Mouse (Mus musculus) embryonic stem cell, embryonic (primary cell): Measurements from ENCODE around the gene Mrgprg.

Experiments used
- CTCF ChIA-PET, 4 experiments: fragments of 300-600 bp in 2 of 4; fragments of 350-600 bp in 2 of 4; sonication (Branson Sonifier 250); formaldehyde crosslinking; loops; one replicate each; lab custom pipeline; 2022; ENCODE audit warnings: inconsistent platforms in 2 of 4; lab: Charles Lee
- POLR2A ChIA-PET, 4 experiments: fragments of 300-600 bp in 2 of 4; fragments of 350-600 bp in 2 of 4; sonication (Branson Sonifier 250); formaldehyde crosslinking; loops; one replicate each; lab custom pipeline; 2022; ENCODE audit warnings: antibody characterized with exemption in 4 of 4, inconsistent platforms in 1 of 4; lab: Charles Lee

Mrgprg gene

DNA sequence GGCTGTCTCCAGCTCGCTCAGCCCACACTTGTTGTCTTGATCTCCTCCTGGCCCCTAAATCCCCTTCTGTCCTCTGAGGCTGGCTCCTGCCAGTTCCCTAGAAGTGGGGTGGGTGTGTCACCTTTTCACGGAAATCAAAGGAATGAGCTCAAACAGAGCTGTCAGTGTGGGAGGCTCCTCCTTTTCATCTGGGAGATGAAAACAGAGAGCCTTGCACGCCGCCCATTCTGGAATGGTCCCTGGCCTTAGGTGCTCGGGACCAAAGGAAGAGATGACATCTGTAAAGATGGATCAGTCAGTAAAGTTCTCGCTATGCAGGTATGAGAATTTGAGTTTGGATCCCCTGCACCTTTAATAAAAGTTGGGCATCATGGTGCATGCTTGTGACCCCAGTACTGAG lies at the start of gene Mrgprg:
Gene Mrgprg, minus strand, starts transcription at position 101 of the 400 bp plus-strand sequence.
- CTCF ChIA-PET, result interaction anchor here (0.7 to 2.6 kb wide), 7 partner anchors 9 to 71 kb away, joined by 3 to 13 read pairs (median 5); no protein-coding TSS in a partner anchor
- POLR2A ChIA-PET, result interaction anchor here in 1 of 4 experiments (1.0 kb wide), 1 partner anchor 18 kb away, joined by 3 read pairs; the partner anchor contains the start of gene Mrgpre

DNA sequence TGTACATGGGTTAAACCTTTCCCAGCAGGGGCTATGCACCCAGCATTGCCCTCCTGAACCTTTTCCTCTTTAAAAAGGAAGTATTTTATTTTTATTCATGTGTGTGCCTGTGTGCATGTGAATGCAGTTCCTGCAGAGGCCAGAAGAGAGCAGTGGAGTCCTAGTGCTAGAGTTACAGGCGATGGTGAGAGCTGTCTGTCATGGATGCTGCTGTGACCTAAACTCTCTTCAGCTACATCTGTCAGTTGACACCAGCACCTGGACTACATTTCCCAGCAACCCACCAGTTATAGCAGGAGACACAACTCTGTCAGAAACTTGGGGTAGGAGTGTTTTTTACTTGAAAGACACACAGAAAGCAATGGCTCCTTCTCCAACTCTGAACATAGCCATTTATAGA lies 42.1 kb upstream of the Mrgprg start:
- POLR2A ChIA-PET, result interaction anchor here in 2 of 4 experiments (0.8 to 1.6 kb wide), 3 partner anchors 14 to 209 kb away, joined by 3 to 6 read pairs (median 3); partner anchors contain the start of genes Cars (in 1 of the 2), Dhcr7 (in 1 of the 2) and Nadsyn1 (in 1 of the 2)

DNA sequence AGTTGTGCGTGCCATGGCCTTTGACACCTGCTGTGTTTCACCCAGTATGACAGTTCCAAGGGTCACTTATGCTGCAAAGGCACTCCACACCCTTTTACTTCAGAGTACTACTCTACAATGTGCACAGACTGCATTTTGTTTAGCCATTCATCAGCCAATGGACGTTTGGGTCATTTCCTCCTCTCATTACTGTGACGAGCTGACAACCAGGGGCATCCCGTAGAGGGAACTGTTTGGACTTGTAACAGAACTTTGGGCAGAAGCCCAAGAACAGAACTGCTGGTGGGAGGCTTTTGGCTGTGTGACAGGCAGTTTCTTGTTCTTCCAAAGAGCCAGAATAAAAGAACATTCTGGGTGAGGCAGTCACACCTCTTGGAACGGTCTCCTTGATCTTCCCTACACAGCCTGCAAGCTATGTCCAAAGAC lies 38.4 kb upstream of the Mrgprg start:
- POLR2A ChIA-PET, result interaction anchor here in 2 of 4 experiments (1.1 to 1.5 kb wide), 2 partner anchors 9 to 17 kb away, joined by 3 read pairs; partner anchors contain the start of gene Nadsyn1 (in 1 of the 2)
- CTCF ChIA-PET, result interaction anchor here in 2 of 4 experiments (1.0 to 1.1 kb wide), 2 partner anchors 102 to 274 kb away, joined by 3 read pairs; no protein-coding TSS in a partner anchor

More for the DNA sequence above, 42.1 kb upstream of the Mrgprg start:
- CTCF ChIA-PET, result interaction anchor here (0.6 to 3.2 kb wide), 26 partner anchors 9 to 399 kb away, joined by 3 to 39 read pairs (median 4); no protein-coding TSS in a partner anchor

GRCm38 (mm10) chr7:143801195-143802065 lies 34.6 kb upstream of the Mrgprg start:
- CTCF ChIA-PET, result no interaction called here
- POLR2A ChIA-PET, result no interaction called here

DNA sequence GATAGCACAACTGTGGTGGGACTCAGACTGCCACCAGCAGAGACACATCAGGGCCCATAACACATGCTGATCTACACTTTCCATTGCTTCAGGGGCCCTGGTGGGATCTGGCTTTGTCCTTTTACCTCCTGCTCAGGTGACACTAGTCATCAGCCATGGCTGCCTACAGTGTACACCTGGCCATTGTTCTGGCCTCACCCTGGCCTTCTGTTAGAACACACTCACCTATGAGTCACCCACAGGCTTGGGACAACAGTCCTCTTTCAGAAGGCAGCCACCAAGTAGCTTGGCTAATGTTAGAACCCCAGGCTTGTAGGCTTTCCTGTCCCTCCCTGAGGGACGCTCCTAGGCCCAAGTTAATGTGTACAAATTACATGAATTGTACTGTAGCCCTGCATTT lies 34.0 kb upstream of the Mrgprg start:
- ChIA-PET CTCF (interaction anchor here in 1 of 4 experiments (1.0 to 1.2 kb wide), 2 partner anchors 16 to 37 kb away, joined by 3 to 5 read pairs; partner anchors contain the start of gene Mrgpre), POLR2A (no interaction called here)

GRCm38 (mm10) chr7:143798783-143799182 lies 32.0 kb upstream of the Mrgprg start:
- ChIA-PET CTCF (interaction anchor here in 1 of 4 experiments (1.1 to 1.4 kb wide), 2 partner anchors 10 to 50 kb away, joined by 3 read pairs; no protein-coding TSS in a partner anchor), POLR2A (interaction anchor here in 1 of 4 experiments (1.0 kb wide), 1 partner anchor 10 kb away, joined by 3 read pairs; no protein-coding TSS in a partner anchor)

DNA sequence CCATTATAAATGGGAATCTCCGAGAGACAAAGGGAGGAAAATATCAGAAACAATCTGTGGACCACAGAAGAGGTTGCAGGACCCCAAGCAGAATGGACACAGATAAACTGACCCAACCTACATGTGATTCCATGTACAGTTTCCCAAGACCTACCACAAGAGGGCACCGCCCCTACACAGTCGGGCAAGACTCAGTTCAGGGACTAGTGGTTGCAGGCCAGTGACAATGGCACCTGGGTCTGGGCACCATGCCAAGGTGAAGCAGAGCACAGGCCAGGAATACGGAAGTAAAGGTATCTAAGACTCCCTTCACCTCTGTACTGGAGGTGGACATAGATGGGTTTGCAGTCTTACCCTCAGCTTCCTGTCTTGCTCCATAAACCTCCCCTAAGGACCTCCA lies 26.3 kb upstream of the Mrgprg start:
- ChIA-PET CTCF (interaction anchor here in 2 of 4 experiments (0.9 to 1.6 kb wide), 3 partner anchors 8 to 115 kb away, joined by 3 read pairs; no protein-coding TSS in a partner anchor), POLR2A (interaction anchor here in 1 of 4 experiments (0.9 kb wide), 1 partner anchor 619 kb away, joined by 3 read pairs; no protein-coding TSS in a partner anchor)

DNA sequence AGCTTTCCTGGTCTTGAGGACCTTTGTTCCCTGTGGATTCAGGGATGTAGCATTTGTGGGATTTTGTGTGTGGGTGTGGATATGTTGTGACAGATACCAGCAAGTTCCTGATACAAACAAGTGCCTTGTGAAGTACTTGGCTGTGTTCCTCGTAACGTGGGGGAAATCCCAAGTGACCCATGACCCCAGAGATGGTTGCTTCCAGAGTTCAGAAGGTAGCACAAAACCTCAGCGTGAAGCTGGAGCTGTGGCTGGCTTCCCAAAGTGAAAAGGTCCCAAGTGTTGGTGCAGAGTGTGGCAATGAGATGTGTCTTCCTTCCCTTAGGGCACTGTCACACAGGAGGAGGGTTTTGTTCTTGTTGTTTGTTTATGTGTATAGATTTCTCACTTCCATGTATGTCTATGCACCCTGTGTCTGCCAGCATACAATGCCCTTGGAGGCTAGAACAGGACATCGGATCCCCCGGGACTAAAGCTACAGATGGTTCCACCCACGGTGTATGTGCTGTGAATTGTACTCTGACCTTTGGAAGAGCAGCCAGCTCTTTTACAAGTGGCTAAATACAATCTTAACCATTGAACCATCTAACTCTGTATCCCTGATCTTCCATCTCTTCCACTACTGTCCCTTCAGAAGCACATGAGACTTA lies 25.7 kb upstream of the Mrgprg start:
- POLR2A ChIA-PET, result interaction anchor here in 1 of 4 experiments (0.6 kb wide), 1 partner anchor 42 kb away, joined by 3 read pairs; no protein-coding TSS in a partner anchor
- CTCF ChIA-PET, result interaction anchor here in 2 of 4 experiments (0.6 to 1.6 kb wide), 3 partner anchors 115 to 187 kb away, joined by 3 to 4 read pairs (median 3); no protein-coding TSS in a partner anchor

DNA sequence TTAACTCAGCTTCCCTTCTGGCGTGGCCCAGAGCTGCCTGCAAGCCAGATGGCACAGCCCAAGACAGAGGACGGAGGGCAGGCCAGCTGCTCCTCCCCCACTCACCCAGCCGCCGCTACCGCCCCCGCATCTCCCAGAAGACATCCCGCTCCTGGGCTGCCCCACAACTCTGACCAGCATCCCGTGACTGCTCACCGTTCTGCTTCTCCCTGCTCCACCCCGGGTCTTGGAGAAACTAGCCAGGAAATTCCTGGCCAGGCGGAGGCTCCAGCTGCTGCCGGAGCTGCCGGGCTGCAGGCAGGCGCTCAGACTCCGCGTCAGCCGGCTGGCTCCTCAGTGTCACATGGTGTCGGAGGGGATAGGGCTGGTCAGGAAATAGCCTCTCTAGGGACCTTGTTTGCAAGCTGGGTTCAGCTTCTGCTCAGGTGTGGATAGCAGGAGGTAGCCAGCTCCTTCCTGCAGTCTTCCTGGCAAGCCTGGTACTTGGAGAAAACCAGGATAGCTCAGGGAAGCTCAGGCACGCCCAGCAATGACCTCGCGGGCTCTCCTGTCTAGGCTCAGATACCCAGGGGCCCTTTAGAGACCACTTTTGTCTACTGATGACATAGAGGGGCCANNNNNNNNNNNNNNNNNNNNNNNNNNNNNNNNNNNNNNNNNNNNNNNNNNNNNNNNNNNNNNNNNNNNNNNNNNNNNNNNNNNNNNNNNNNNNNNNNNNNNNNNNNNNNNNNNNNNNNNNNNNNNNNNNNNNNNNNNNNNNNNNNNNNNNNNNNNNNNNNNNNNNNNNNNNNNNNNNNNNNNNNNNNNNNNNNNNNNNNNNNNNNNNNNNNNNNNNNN lies 17.4 kb upstream of the Mrgprg start, which contains the start of gene Mrgpre:
Gene Mrgpre, minus strand, starts transcription at position 505 of the 834 bp plus-strand sequence.
- ChIA-PET POLR2A (interaction anchor here (0.6 to 2.2 kb wide), 17 partner anchors 8 to 322 kb away, joined by 3 to 11 read pairs (median 3); partner anchors contain the start of genes Dhcr7 (in 2 of the 4), Nadsyn1 (in 2 of the 4), Cars (in 1 of the 4) and Mrgprg (in 1 of the 4)), CTCF (interaction anchor here (0.6 to 2.8 kb wide), 49 partner anchors 8 to 660 kb away, joined by 3 to 25 read pairs (median 5); partner anchors contain the start of genes Dhcr7 (in 1 of the 4), Nadsyn1 (in 1 of the 4), Osbpl5 (in 1 of the 4) and Tnfrsf22 (in 1 of the 4))

DNA sequence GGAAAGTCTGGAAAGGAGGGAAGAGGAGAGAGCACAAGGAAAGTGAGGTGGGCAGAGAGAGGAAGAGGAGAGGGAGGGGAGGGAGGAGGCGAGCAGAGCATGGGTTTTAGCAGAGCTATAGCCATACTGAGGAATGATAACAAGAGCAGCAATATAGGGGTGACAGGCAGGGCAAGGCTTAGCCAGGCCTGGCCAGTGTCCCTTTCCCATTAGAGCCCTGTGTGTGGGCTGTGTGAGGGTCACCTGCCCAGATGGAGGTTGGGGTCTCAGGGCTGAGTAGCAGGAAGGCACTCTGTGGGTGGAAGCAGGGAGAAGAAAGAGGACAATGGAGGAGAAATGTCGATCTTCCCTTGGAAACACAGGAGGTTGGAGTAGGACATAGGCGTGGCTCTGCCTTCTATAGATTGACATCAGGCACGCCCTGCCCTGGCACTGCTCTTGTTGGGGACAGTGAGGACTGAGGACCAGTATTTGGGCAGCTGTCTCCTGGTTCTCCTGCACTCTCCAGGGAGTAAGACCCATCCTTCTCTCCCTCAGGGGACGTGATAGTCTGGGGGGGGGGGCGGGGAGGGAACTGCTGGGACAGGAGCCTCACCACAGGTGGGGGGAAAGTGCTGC lies 16.7 kb upstream of the Mrgprg start:
- ChIA-PET POLR2A (interaction anchor here in 3 of 4 experiments (1.0 to 2.2 kb wide), 8 partner anchors 8 to 183 kb away, joined by 3 to 11 read pairs (median 4); partner anchors contain the start of genes Dhcr7 (in 2 of the 3), Nadsyn1 (in 2 of the 3), Cars (in 1 of the 3) and Tnfrsf23 (in 1 of the 3)), CTCF (interaction anchor here in 3 of 4 experiments (0.5 to 2.8 kb wide), 16 partner anchors 8 to 659 kb away, joined by 3 to 25 read pairs (median 9); no protein-coding TSS in a partner anchor)

DNA sequence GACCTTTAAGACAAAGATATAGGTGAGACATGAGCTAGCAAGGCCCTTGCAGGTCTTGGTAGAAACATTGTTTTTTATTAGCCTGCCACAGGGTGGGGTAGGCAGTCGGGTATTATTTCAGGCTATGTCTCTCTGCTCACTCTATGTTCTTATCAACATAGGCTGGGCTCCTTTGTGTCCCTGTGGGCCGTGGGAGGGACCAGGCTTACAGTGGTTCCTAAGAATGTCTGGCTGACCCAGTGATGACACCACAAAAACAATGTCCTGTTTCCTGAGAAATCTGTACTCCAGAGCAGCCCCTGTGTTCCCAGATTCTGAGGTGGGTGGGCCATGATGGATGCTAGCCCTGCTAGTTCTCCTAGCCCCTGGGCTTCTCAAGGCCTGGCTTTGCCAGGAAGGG lies 10.6 kb upstream of the Mrgprg start:
- ChIA-PET POLR2A (interaction anchor here in 1 of 4 experiments (1.8 kb wide), 1 partner anchor 7 kb away, joined by 8 read pairs; the partner anchor contains the start of gene Mrgpre), CTCF (interaction anchor here in 1 of 4 experiments (0.6 to 2.5 kb wide), 2 partner anchors 8 to 272 kb away, joined by 3 to 13 read pairs; partner anchors contain the start of gene Mrgpre)

DNA sequence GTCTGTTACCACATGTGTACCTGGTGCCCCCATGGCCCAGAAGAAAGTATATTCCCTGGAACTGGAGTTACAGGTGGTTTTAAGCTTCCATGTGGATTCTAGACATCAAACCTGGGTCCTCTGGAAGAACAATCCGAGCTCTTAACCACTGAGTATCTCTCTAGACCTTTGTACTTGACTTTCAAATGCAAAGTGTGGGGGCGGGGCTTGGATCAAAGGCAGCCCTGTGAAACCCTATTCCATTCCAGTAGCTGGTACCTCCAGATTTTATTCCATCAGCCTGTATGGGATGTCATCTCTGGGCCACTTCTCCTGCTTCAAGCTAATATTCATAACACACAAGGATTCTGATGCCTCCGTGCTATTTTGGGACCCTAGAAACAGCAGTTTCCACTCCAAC lies 9.3 kb upstream of the Mrgprg start:
- ChIA-PET POLR2A (interaction anchor here in 3 of 4 experiments (0.6 to 1.9 kb wide), 15 partner anchors 8 to 1544 kb away, joined by 3 to 11 read pairs (median 4); partner anchors contain the start of genes Mrgpre (in 3 of the 3), Cars (in 2 of the 3), Dhcr7 (in 1 of the 3) and Nadsyn1 (in 1 of the 3)), CTCF (interaction anchor here (0.6 to 2.5 kb wide), 22 partner anchors 8 to 331 kb away, joined by 3 to 15 read pairs (median 6); partner anchors contain the start of genes Mrgpre (in 3 of the 4) and Mrgprg (in 1 of the 4))

DNA sequence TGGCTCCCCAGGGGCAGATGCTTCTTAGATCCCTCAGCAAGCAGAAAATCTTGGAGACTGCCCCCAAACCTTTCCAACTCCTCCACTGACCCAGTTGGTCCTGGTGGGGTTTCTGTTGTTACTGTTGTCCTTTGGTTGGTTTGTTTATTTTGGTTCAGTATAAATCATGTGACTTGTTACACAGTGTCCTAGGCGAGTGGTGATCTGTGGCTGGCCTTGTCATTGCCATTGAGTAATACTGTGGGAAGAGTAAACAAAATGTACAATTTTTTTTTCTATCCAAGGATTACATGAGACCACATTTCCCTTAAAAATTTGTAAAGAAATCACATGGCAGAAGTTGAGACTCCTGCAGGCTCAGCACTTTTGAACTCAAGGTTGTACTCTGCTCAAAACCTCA lies 2.7 kb upstream of the Mrgprg start:
- ChIA-PET CTCF (interaction anchor here in 2 of 4 experiments (1.8 to 3.1 kb wide), 2 partner anchors 15 to 63 kb away, joined by 6 to 11 read pairs; partner anchors contain the start of gene Mrgpre (in 1 of the 2)), POLR2A (interaction anchor here in 1 of 4 experiments (0.7 kb wide), 1 partner anchor 959 kb away, joined by 3 read pairs; no protein-coding TSS in a partner anchor)

- CTCF ChIA-PET, result interaction anchor here in 2 of 4 experiments (1.8 to 3.1 kb wide), 2 partner anchors 17 to 62 kb away, joined by 6 to 11 read pairs; partner anchors contain the start of gene Mrgpre (in 1 of the 2)
- POLR2A ChIA-PET, result no interaction called here
Observed at GRCm38 (mm10) chr7:143768267-143768666, 1.5 kb upstream of the Mrgprg start.

- POLR2A ChIA-PET, result interaction anchor here in 1 of 4 experiments (1.4 kb wide), 1 partner anchor 58 kb away, joined by 4 read pairs; no protein-coding TSS in a partner anchor
Observed at GRCm38 (mm10) chr7:143764876-143765530, 1.8 kb downstream of the Mrgprg start.

More at GRCm38 (mm10) chr7:143764876-143765530, 1.8 kb downstream of the Mrgprg start:
- CTCF ChIA-PET, result interaction anchor here in 3 of 4 experiments (0.5 to 3.5 kb wide), 18 partner anchors 17 to 307 kb away, joined by 3 to 66 read pairs (median 4); partner anchors contain the start of gene Mrgpre (in 1 of the 3)
